Mouse (Mus musculus): ENCODE results near the gene Tagln3. TPM values are rescaled to one million over a fixed set of nuclear protein-coding genes. Genes with fewer than 3 reads are reported as not detected.

The Tagln3 gene
- 10 to 100 TPM in 1 of 2 experiments, 1 to 10 TPM in 1; 7.1 to 12.1 TPM for total RNA-seq (2021)
- long read RNA-seq, experiment 1, transcript Tagln3-201 (4 exons, 1,240 nt): major isoform, 18 of 19 reads
- long read RNA-seq, experiment 1, partial matches to known transcripts: 1 of 19 reads
- long read RNA-seq, experiment 1, other reads (novel, unspliced or antisense): 0 of 19 reads
- long read RNA-seq, experiment 2, transcript Tagln3-201 (4 exons, 1,240 nt): major isoform, 10 of 10 reads
- long read RNA-seq, experiment 2, partial matches to known transcripts: 0 of 10 reads
- long read RNA-seq, experiment 2, other reads (novel, unspliced or antisense): 0 of 10 reads

GRCm38 (mm10) chr16:45724061-45724741 lies at the start of gene Tagln3:
TSS of gene Tagln3 (minus strand) at chr16:45724608.
- peak; percentile 49 for DNase-seq

- DNase-seq: no peak
Observed at GRCm38 (mm10) chr16:45770914-45771313, 46.5 kb upstream of the Tagln3 start.

GRCm38 (mm10) chr16:45767853-45768640 lies 43.6 kb upstream of the Tagln3 start:
- DNase-seq: no peak

DNA sequence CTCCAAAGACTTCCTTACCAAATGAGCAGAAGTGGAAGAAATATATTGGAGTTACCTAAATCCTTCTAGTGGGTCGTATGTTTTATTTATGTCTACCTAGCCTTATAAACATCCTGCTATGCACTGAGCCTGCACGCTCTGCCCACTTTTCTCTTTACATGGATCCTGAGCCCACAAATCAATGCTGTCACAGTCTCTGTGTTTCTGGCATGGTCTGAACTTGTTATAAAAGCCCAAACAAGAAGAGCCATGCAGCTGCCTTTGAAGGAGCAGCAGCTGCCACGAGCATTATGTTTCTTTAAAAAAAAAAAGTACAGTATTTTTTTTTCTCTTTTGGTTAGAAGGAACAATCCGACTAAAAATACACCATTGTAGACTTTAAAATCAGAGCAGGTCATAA lies 43.0 kb upstream of the Tagln3 start:
- DNase-seq: no peak

- no peak for DNase-seq
Observed at GRCm38 (mm10) chr16:45765801-45766494, 41.5 kb upstream of the Tagln3 start.

DNA sequence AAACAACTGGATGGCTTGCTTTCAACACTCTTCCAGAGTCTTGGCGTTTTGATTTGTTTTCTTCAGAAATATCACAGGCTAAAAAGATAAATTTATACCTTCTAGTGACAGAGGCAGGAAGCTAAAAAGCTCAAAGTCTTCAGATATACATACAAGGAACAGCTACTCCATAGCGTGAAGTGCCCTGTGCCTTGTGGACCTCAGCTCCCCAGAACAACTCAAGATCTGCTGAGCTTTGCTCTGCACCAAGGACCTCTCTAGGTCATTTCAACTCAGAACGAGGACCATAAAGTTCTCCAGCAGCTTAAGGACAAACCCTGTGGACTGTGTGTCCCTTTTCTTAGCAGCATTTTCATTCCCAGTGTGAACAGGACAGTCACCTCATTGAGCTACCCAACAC lies 40.7 kb upstream of the Tagln3 start:
- DNase-seq: no peak

DNA sequence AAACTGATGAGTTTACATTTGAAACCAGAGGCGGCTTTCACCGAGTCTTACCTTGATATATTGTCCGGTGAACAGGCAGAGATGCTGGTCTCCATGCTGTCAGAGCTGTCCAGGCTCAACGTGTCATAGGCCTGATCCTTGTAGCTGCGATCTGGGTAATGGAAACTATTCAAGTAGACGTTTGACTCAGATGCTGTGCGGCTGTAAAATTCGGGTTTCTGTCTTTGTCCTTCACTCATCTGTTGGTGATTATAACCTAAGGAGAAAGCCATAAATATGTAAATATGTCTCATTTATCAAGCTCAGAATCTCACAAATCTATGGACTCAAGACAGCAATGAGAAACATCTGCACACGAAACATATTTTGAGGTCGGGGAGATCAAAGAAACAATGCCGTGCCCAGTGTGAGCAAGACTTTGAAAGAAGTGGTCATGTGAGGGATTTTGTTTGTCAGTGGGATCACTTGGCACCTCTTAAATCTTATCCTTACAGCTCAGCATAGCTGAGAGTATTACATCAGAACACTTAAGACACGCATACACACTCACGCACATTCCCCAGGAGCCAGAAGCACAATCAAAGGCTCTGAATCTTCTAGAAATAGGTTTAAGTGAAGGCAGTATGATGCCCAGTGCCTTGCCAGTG lies 38.6 kb upstream of the Tagln3 start:
- no peak for DNase-seq

GRCm38 (mm10) chr16:45761425-45761824 lies 37.0 kb upstream of the Tagln3 start:
- no peak for DNase-seq

- DNase-seq: no peak
Observed at GRCm38 (mm10) chr16:45758726-45759269, 34.4 kb upstream of the Tagln3 start.

- DNase-seq: peak; percentile 50
Observed at GRCm38 (mm10) chr16:45757421-45758078, 33.1 kb upstream of the Tagln3 start.

GRCm38 (mm10) chr16:45756855-45757254 lies 32.4 kb upstream of the Tagln3 start:
- DNase-seq: peak; percentile 54

DNA sequence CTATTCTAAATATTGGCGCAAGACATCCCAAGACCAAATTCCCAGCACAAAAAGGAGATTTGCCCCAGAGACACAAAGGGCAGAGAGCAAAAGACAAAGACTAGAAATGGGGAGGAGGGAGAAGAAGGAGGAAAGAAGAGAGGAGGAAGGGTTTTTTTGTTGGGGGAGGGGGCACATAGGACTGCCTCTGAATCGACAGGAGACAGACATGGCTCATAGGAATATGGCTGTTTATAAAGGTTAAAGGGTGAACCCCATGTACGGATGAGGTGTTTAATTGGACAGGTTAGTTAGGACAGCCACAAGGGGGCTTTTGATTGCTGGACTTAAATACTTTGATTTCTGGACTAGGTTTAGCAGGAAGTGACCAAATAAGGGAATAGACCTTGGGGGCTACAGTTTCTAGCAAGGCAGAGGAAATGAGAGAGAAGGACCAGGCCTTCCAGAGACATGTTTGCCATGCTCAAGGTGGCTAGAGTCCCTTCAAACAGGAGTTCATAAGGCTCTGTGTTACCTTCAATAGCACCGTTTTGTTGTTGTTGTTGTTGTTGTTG lies 19.3 kb upstream of the Tagln3 start:
- DNase-seq: no peak

- peak; percentile 99 for DNase-seq
Observed at GRCm38 (mm10) chr16:45742615-45743476, 18.4 kb upstream of the Tagln3 start, which contains the start of gene Abhd10. TSS of gene Abhd10 (minus strand) at chr16:45742955.

DNA sequence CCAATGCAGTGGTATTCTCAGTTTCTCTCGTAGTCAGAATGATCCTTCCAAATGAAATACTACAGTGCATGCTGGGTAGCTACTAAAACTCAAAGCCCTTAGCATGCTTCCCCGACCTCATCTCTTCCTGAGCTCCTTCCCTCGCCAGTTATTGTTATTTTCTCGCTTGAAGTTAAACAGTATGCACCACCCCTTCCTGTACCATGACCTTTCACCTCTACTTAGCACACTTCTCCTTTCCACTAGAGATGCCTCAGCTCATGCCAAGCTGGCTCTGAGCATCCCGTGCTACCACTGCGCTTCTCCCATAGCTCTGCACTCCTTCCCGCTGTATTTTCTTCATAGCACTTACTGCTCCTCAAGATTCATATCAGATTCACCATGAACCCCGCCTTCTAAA lies 13.5 kb upstream of the Tagln3 start:
- DNase-seq: no peak

DNA sequence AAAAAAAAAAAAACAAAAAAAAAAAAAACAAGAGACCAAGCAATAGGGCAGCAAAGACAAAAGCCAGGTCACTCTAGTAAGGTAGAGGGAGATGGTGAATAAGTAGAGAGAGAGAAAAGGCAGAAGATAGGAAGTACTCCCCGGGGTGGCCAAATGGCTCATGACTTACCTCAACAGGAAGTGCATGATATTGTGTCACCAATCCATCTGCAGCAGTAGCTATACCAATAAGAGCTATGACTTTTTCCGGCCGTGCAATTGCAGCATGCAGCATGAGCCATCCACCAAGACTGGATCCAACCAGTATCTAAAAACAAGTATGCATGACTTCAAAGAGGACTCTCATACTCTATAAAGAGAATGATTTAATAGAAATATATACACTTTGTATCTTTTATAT lies 12.3 kb upstream of the Tagln3 start:
- no peak for DNase-seq

- no peak for DNase-seq
Observed at GRCm38 (mm10) chr16:45729163-45729562, 4.8 kb upstream of the Tagln3 start.

GRCm38 (mm10) chr16:45724742-45725102 lies 314 bp upstream of the Tagln3 start:
- DNase-seq: peak; percentile 13

DNA sequence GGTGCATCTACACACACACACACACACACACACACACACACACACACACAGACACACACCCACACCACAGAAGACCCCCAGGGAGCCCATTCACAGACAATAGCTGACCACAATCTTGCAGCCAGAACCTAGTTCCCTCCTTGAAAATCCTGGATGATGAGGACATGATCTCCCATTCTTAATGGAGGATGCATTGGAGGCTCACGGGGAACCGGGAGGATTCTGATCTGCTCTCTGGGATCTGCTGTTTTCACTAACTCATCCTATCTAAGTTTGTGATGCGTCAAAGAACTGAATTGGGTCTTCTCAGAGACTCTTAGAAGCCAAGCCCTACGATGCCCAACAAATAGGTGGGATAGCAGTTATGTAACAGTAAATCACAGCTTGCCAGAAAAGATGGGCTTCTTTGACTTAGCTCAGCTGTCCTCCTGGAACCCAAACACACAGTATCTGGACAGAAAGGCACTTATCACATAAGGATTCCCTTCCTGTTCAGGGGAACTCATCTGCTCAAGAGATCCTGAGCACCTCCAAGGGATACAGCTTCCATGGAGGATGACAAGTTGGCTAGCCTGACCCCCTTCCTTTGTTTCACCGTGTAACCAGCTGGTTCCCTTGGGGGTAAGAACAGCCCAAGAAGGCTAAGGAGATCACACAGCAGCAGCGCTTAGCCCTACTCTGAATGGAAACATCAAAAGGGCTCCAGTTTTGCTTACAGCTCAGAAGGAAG lies 1.1 kb downstream of the Tagln3 start:
- no peak for DNase-seq

- DNase-seq: no peak
Observed at GRCm38 (mm10) chr16:45722460-45722951, 1.9 kb downstream of the Tagln3 start.
